Mouse (Mus musculus): ENCODE data around the gene Slc44a5. TPM values are rescaled to one million over a fixed set of nuclear protein-coding genes. Genes with fewer than 3 reads are reported as not detected.

Gene Slc44a5
- total RNA-seq, 2 experiments from 2014 or later, result 0.85 to 0.95 TPM

- no peak for DNase-seq (ENCODE audit: low spot score in 2 of 2)
These were observed 321.9 kb downstream of the Slc44a5 start for GRCm38 (mm10) chr3:154294924-154295834.

DNA sequence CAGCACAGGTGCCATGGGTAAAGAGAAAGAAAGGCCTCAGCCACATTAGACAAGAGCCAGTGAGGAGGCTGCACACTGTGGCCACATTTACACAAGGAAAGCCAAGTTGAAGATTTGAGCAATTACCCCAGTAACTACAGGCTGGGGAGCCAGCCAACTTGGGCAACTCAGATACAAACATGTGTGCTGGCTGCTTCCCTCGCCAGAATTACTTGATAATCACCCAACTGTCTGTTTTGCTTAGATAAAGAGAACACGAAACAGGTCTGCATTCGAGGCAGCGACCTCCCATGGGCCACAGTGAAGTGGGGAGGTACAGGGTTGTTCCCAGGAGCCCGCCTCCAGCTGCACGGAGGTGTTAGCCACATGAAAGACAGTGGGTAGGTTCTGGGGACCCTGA, 324.3 kb downstream of the Slc44a5 start:
- no peak for DNase-seq (ENCODE audit: low spot score in 2 of 2)

DNA sequence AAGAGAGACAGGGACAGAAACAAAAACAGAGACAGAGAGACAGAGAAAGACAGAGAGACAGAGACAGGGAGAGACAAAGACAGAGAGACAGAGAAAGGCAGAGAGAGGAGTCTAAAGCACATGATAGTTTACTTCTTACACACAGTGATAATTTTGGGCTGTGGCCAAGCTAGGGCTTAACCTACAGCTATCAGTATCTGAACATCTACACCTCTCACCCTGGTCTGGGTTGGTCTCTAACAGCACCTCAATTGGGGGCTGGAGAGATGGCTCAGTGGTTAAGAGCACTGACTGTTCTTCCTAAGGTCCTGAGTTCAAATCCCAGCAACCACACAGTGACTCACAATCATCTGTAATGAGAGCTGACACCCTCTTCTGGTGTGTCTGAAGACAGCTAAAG, 325.3 kb downstream of the Slc44a5 start:
- DNase-seq (ENCODE audit: low spot score in 2 of 2), result no peak

DNA sequence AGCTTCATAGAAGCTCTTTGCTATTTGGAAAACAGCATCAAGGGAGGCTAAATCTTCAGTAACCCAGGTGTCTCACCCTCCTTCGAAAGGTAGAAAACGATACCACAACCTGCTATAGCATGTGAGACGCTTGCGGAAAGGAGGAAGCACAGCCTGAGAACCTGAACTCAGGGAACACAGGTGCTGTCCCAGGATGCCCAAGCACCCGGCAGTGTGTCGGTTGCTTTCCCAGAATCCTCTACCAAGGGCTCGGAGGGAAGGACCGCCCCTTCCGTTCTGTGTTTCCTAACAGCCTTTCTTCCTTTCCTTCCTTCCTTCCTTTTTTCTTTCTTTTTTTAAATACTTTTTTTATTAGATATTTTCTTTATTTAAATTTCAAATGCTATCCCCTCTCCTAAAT, 326.8 kb downstream of the Slc44a5 start:
- no peak for DNase-seq (ENCODE audit: low spot score in 2 of 2)

DNA sequence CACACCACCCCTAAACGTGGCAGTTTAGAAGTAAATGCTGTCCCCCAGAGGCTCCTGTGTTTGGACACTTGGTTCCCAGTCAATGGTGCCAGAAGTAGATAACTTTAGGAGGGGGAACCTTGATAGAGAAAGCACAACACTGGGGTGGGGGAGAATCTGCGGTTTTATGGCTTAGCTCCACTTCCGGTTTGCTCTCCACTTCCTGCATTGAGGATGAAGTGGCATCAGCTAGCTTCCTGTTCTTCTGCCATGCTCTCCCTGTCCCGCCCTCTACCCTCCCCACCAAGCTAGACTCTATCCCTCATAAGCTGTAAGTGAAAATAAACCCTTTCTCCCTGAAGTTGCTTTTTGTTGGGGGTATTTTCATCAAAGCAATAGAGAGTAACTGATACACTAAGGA, 327.9 kb downstream of the Slc44a5 start:
- DNase-seq (ENCODE audit: low spot score in 2 of 2), result no peak

GRCm38 (mm10) chr3:154305163-154305884, 332.1 kb downstream of the Slc44a5 start:
- no peak for DNase-seq (ENCODE audit: low spot score in 2 of 2)

- no peak for DNase-seq (ENCODE audit: low spot score in 2 of 2)
These were observed 344.5 kb downstream of the Slc44a5 start for GRCm38 (mm10) chr3:154317651-154318248.

Other genes starting within 250 kb of the Slc44a5 start
- 10 to 100 TPM; 22.0 to 25.9 TPM for gene St6galnac3, start 248.3 kb upstream of the Slc44a5 start, total RNA-seq (2021)
- not detected for gene Asb17, start 129.2 kb upstream of the Slc44a5 start, total RNA-seq (2021)
- under 1 TPM; 0.45 to 0.59 TPM for gene Msh4, start 67.3 kb upstream of the Slc44a5 start, total RNA-seq (2021)
- 10 to 100 TPM; 82.4 to 85.2 TPM for gene Rabggtb, start 60.4 kb upstream of the Slc44a5 start, total RNA-seq (2021)
- 100 to 1,000 TPM; 460 to 478 TPM for gene Acadm, start 28.8 kb upstream of the Slc44a5 start, total RNA-seq (2021)